Mouse (Mus musculus) c-Kit-negative CD71-positive TER-119-positive erythroid progenitor cells, embryonic 14.5 days (primary cell): ENCODE data around the gene Trpm7.

Experiments
- DNase-seq: peaks from one replicate; pipeline ENCODE4 v3.0.0-alpha.2; 2013; ENCODE audit warnings: low read depth, low spot score

Gene Trpm7

DNA sequence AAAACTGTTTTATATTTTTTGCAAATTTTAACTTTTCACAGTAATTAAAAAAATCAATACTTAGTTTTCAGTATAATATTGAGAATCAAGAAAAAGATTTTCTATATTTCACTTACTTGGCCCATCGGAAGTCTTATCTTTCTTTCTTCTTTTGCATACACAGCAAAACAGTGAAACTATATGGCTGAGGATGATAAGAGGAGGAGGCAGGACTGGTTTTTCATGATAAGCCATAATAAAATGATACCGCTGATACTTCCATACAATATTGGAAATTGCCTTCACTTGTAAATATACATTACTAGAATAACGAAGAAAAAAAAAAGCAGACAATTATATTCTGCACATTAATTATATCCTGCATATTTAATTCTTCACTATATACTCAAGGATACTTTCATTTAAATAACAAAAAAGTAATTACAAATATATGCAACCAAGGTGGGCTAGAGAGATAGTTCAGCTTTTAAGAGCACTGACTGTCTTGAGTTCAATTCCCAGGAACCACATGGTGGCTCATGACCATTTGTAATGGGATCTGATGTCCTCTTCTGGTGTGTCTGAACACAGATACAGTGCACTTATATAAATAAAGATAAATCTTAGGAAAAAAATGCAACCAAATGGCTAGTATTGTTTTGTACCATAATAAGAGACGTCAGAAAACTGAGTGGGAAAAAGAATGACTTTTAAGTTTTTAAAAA, 59.2 kb downstream of the Trpm7 start:
- DNase-seq, result peak; percentile 68

DNA sequence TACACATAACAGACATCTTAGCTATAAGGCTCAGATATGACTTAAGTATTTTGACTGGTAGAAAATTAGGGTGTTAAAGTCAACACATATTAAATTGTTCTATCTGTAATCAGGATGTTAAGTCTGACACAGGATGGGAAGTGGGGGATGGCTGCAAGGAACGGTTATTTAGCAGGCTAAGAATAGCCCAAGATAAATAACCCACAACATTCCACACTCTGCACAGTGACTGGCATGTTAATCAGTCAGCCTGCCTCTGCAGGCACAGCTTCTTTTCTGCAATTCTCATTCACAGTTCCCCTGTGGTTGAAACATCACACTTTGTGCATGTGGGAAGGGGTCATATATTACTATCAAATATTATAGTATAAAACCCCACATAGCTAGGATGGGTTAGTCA, 60.2 kb downstream of the Trpm7 start:
- DNase-seq, result no peak

GRCm38 (mm10) chr2:126801980-126802379, 74.0 kb downstream of the Trpm7 start:
- no peak for DNase-seq

GRCm38 (mm10) chr2:126798455-126798854, 77.6 kb downstream of the Trpm7 start:
- DNase-seq, result no peak

GRCm38 (mm10) chr2:126795708-126796107, 80.3 kb downstream of the Trpm7 start:
- no peak for DNase-seq

GRCm38 (mm10) chr2:126792611-126793010, 83.4 kb downstream of the Trpm7 start:
- DNase-seq, result no peak

DNA sequence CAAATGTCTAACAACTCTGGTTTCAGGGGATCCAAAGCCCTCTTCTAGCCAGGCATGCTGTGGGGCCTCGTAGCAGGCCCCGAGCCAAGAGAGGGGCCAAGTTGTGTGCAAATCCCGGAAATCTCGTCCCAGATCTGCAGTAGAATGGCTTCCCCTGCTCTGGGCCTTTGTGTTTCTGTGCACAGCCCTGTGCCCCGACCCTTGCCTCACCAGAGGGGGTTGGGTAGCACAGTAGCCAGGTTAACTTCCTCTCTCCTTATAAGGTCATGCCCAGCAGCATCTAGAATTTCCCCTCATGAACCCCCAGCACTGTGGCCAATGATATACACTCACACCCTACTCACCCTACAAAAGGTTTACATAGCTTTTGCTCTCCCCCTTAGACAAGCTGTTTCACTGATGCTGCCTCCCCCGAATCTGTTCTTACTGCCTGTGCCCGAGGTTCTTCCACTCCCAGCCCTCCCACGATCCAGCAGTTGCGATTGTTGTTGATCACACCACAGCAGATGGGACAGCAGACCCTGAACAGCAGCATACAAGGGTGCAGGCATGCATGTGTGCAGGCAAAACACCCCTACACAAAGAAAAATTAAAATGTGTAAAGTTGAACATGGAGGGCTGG, 88.2 kb downstream of the Trpm7 start:
- DNase-seq, result no peak

GRCm38 (mm10) chr2:126783370-126783769, 92.7 kb downstream of the Trpm7 start, which contains the start of gene Usp50:
Gene Usp50 (minus strand): TSS chr2:126783470.
- DNase-seq, result no peak

GRCm38 (mm10) chr2:126782433-126782832, 93.6 kb downstream of the Trpm7 start:
- DNase-seq, result no peak

- no peak for DNase-seq
Observed at GRCm38 (mm10) chr2:126781478-126781877, 94.6 kb downstream of the Trpm7 start.

- no peak for DNase-seq
Observed at GRCm38 (mm10) chr2:126780286-126780685, 95.7 kb downstream of the Trpm7 start.

DNA sequence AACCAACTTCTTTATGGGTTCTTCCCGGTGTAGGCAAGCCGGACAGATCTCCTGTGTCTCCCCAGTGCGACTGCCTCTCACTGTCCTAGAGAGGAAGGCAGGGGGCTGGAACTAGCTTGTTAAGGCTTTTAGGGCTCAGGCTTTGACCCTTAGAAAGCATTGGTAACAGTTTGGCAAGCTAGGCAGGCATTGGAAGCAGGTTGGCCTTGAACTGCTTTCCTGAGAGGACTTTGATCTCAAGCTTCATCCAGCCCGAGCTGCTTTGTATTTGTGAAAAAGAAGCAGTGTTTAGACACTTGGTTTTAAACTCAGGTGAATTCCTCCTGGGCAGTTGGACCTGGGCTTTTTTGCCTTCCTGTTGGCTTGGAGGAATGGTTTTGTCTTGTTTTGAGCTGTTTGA, 97.2 kb downstream of the Trpm7 start:
- DNase-seq, result no peak

- no peak for DNase-seq
Observed at GRCm38 (mm10) chr2:126776416-126776815, 99.6 kb downstream of the Trpm7 start.

DNA sequence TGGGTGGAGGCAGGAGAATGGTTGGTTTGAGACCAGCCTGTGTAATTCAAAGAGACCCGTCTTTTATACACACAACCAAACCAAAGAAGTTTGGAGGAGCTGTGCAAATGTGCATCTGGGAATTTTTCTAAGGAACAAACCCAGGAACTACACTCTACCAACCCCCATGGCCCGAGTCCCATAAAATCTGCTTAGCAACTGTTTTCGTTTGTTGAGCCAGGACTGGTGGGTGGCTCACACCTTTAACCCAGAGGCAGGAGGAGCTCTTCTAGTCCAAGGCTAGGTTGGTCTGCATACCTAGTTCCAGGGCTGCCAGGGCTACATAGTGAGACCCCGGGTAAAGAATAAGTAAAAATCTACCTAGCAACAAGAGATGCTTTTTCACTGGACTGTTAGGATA, 100.1 kb downstream of the Trpm7 start:
- DNase-seq, result no peak

- no peak for DNase-seq
Observed at GRCm38 (mm10) chr2:126772217-126772616, 103.8 kb downstream of the Trpm7 start.

DNA sequence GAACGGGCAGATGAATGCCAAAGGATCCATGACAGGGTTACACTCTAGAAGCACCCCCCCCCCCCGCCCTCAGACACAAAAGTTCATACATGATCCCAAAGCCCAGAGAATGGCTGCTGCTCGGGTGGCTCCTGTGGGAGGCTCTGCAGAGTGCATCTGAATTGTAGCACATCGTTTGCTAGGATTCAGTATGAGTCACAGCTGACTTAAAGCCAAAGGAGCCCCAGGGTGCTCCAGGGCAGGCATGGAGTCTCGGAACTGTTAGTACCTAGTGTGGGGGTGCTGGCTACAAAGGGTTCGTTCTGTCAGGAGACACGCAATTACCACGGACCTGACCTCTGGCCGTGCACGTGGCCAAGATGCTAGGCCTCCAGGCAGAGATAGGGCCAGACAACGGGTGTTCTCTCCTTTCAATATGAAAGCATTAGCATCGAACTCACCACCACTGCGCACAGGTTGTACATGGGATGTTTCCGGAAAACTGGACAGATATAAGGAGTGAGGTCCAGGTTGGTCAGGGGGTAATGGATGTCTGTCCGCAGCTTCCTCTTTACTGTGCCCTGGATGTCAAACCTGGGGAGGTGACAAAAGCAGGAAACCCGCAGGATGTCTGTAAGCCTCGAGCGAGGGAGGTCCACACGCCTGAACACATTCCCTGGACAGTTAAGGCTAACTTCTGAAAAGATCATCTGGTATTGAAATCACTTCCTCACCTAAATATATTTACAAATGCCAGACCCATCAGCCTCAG, 106.4 kb downstream of the Trpm7 start:
- no peak for DNase-seq

DNA sequence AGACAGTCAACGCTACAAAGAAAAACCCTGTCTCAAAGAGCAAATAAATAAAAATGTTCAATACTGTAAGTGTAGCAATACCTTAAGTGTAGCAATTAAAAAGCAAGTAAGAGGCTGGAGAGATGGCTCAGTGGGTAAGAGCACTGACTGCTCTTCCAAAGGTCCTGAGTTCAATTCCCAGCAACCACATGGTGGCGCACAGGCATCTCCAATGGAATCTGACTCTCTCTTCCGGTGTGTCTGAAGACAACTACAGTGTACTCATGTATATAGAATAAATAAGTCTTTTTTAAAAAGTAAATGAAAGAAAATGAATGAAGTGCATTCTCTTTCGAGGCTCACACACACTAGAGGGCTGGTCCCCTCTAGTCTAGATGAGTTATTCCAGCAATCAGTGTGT, 107.8 kb downstream of the Trpm7 start:
- DNase-seq, result no peak

- no peak for DNase-seq
Observed at GRCm38 (mm10) chr2:126767599-126767998, 108.4 kb downstream of the Trpm7 start.

DNA sequence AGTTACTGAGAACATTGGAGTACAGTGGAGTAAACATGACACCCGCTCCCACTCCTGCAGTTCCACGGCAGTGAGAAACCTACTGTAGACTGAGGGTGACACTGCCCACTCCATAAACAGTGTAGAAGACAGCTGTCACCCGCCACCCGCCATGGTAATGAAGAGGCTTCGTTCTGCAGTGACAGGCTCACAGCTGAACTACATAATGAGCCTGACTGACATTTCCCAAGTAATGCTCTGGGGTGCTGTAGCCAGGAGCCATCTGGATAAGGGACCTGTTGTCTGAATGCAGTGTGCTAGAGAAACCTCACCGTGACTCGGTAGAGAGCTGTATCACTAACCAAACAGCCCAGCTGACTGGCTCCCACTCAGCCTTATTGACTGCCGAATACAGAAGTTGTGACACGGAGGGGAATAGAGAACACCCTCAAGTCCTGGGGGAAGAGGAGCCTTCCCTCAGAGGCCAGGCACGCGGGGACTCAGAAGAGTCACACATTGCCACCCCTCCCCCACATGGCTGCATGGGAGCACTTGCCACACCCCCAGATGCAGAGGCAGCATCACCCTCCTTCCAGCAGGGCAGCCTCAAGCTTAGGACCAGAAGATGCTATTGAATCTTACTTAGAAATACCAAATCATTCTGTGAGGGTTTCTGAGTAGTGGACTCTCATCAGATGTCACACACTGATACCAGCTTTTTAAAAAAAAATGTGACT, 110.0 kb downstream of the Trpm7 start:
- no peak for DNase-seq

- no peak for DNase-seq
Observed at GRCm38 (mm10) chr2:126759351-126759750, 116.7 kb downstream of the Trpm7 start.

DNA sequence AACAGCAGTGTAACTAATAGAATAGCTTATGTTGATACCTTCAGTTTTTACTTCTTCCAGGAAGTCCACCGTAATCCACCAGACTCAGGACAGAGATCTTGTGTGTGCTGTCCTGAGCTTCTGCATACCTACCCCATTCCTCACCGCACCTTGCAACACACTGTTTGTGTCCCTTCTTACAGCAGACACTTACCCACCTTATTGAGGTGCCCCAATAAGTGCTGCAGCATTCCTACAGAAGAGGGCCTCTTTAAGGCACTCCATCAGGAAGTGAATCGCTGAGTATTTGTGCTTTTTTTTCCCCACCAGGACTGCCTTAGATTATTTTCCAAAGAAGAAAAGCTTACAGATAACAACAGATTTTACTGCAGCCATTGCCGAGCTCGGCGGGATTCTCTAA, 120.4 kb downstream of the Trpm7 start:
- no peak for DNase-seq

- DNase-seq, result no peak
Observed at GRCm38 (mm10) chr2:126743389-126743788, 132.6 kb downstream of the Trpm7 start.
